Mouse (Mus musculus) urinary bladder, postnatal 36 days (tissue): ENCODE measurements around the gene Jag2.

Experiments
- DNase-seq, 2 experiments: peaks; one replicate each; pipeline ENCODE4 v3.0.0; 2022; ENCODE audit warnings: low spot score in 2 of 2, mixed read lengths in 1 of 2

The Jag2 gene

DNA sequence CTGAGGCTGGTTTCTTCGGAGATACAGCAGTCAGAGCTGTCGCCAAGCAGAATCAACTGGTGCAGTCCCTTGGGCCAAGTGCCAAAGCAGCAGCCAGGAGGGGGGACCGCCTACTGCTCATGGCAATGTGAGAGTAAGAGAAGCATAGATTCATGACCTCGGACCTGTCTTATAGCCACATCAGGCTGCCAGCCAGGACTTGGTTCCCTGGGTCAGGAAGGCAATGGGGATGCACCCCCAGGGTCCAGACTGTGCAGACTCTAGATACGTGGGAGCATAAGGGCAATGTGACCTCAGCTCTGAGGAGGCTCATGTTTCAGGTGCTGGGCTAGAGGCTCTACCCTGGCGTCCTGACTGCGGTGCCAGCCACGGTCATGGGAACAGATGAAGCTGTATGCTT lies 25.6 kb downstream of the Jag2 start:
- no peak for DNase-seq

- DNase-seq, result no peak
These were observed 28.9 kb downstream of the Jag2 start for GRCm38 (mm10) chr12:112900641-112901040.

DNA sequence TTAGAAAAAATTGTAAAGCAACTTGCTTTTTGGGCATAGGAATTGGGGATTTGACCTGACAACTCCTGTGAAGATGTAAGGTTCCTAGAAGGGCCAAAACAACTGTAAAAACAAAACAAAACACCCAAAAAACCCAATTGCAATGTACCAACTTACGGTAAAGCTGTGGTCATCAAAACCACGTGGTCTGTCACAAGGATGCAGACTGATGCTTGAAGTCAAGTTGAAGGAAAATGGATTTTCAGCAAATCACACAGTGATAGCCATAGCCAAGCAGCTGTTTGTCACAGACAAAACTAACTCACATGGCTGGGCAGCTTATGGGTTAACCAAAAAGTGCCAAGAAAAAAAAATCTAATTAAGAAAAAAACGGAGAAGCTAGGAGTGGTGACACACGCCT lies 30.6 kb downstream of the Jag2 start:
- no peak for DNase-seq

DNA sequence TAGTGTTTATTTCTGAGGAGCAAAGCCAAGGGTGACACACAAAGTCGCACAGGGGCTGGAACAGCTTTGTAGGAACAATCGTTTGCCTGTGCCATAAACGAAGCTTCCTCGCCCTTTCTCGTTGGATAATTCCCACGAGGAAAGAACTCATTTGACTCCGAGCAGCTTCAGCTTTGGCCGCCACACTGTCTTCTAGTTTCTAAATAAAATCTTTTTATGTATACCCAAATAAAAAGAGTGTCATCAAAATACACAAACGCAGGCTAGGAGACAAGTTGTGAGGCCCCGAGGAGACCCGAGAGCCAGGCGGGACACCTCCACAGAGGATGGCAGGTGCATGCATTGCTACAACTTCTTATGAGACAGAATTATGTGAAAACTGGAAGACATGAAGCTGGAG lies 31.2 kb downstream of the Jag2 start:
- DNase-seq, result no peak

- DNase-seq, result peak in 1 of 2 experiments; percentile 23
These were observed 31.9 kb downstream of the Jag2 start for GRCm38 (mm10) chr12:112897522-112898212.

- DNase-seq, result no peak
These were observed 34.6 kb downstream of the Jag2 start for GRCm38 (mm10) chr12:112894969-112895368.

GRCm38 (mm10) chr12:112894303-112894884 lies 35.2 kb downstream of the Jag2 start:
- no peak for DNase-seq

DNA sequence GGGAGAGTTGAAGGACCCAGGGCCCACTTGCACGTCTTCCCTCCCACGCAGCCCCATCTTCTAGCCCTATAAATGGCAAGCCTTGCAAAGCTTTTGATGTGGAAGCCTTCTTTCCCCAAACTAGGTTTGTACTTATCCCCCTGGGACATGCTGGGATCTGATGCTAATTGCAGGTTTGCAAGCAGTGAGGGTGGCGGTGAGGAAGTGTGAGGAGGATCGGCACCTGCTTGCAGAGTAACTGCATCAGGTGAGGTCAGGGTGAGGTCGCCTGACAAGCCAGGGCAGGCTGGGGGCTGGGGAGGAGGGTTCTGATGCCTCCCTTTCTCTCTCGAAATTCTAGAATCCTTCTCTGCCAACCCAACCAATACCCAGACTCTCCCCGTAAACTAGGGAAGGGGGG lies 44.1 kb downstream of the Jag2 start:
- DNase-seq, result no peak

GRCm38 (mm10) chr12:112881301-112881815 lies 48.2 kb downstream of the Jag2 start:
- DNase-seq, result no peak

DNA sequence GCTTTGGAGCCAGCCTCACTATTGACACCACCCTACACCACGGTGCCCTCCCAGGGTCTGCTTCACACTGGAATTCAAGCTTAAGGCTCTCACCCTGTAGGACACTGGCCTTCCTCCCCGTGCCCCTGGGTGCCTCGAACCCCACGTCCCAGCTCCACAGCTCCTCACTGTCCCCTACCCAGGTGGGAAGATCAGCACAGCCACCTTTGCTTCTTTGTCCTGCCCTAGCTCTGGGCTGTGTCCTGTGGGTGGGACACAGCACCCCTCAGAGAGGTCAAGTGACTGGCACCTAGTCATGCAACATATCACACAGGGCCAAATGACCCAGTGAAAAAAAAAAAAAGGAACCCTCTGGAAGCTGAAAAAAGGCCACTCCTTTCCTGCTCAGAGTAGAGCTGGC lies 48.9 kb downstream of the Jag2 start:
- DNase-seq, result no peak

GRCm38 (mm10) chr12:112879731-112880130 lies 49.8 kb downstream of the Jag2 start:
- DNase-seq, result no peak

- peak in 1 of 2 experiments; percentile 76 for DNase-seq
These were observed 52.0 kb downstream of the Jag2 start for GRCm38 (mm10) chr12:112877607-112878020.

DNA sequence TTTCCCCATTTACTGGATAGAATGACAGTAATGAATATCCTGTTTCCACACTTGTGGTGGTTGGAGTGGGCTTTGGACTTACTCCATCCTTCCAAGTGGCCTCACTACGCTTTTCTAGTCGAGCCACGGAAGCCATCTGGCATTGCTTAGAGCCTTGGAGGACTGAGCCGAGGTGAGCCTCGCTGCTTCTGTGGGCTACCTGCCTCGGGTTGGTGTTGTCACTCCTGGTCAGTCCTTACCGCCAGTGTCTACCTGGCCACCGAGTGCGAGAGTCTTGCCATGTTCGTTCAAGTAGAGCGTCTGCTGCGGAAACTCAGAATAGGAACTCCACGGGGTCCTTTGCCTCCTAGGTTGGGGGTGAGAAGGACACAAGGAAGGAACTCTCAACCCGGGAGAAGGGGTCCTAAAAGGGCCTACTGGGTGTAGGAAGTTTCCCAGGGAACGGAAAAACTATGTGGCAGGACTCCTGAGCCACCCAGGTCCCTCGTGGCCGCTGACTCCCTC lies 52.5 kb downstream of the Jag2 start:
- DNase-seq, result no peak

DNA sequence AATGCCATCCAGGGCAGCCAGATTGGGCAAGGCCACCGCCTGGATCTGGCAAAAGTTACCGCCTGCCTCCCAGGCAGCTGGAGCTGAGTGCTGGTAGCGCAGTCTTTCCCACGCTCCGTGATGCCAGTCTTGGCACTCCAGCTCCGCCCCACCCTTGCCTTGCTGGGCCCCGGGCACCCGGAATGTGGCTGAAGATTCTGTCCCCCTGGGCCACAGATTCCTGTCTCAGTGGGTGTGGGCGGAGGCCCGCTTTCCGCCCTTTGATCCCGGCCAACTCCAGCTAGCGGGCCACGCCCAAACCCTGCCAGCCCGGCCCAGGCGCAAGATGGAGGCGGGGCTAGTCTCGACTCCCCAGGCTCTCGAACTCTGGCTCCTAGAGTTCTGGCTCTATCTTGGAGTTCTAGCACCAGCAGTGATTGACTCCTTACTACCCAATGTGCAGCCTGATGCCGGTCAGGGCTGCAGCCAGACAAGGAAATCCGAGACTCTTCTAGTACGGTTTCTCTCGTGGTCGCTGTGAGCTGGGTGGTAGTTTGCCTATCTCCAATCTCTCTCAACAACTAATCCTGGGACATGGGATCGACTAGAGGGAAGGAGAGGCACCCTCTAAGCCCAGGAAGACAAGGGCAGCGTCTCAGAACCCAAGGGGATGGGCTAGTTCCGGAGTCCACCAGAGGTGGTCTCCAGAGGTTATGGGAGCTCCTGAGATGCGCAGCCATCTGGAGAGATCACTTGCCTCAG lies 53.1 kb downstream of the Jag2 start:
- peak in 1 of 2 experiments; percentile 79 for DNase-seq

- DNase-seq, result peak; percentile 89 to 91
These were observed 54.2 kb downstream of the Jag2 start for GRCm38 (mm10) chr12:112875225-112876013.

DNA sequence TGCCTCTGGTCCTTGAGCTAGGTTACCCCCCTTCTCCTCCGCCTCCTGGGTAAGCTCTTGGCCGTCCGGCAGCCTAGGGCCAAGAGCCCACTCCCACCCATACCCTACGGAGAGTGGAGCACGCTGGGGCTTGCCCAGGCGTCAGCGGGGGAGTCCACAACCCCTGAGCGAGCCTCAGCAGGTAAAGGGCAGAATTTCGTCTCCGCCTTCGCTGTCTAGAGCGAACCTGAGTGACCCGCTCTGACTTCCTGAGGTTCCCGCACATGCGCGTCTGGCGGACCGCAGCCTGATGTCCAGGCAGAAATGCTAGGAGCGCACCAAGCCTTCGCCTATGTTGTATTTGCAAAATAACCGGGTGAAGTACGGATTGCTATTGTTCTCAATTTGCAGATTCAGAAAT lies 55.4 kb downstream of the Jag2 start:
- peak in 1 of 2 experiments; percentile 64 for DNase-seq

DNA sequence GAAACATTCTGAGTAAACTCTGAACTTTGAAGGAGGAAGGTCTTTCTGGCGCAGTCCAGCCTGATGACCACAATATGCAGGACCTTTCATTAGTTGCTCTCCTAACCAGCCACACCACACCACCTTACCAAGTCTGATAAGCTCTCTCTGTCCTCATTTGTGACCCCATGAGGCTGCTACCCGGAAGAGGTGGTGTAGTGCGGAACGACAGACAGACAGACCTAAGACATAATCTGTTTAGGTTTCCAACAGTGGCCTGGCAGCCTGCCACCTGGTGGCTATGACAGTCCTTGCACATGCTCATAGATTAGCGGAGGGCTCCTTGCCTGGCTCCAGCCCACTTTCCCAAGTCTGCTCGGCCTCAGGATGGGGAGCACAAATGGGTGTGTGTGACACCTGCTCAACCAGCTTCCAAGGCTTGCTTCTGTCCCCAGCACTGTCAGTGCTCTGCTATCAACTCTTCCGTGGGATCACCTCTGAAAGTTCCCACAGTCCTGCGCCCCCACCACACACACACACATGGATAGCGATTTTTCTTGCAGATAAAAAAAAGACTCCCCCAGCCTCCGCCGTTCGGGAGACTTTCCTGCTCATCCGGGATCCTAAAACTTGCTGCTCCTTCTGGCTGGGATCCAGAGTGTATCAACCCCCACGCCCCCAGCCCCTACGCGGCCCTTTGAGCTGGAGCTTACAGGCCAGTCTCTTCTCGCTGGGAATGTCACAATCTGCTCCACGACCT lies 56.0 kb downstream of the Jag2 start:
- peak in 1 of 2 experiments; percentile 78 for DNase-seq

GRCm38 (mm10) chr12:112872991-112873390 lies 56.6 kb downstream of the Jag2 start:
- no peak for DNase-seq

GRCm38 (mm10) chr12:112871272-112871671 lies 58.3 kb downstream of the Jag2 start:
- DNase-seq, result no peak

- DNase-seq, result no peak
These were observed 58.8 kb downstream of the Jag2 start for GRCm38 (mm10) chr12:112870775-112871174.

DNA sequence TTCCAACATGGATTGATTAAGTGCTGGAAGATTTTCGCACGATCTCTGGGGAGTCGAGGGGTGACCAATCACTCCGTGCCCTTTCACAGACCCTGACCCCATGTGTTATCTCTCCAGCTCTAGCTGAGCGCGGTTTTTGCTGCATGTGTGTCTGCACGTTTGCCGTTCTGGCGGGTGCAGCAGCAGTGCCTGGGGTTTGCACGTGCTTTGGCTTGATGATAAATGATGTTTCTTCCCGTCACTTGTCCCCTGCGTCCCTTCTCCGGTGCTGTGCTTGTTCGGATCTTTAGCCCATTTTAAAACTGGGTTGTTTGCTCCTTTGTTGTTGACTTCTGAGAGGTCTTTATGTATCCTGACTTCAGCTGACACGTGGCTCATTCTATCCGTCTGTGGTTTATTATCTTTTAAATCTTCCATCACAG lies 59.8 kb downstream of the Jag2 start:
- DNase-seq, result no peak
